Mouse (Mus musculus) limb, embryonic 13.5 days (tissue): ENCODE results near the gene Gm21293. TPM values are rescaled to one million over a fixed set of nuclear protein-coding genes. Genes with fewer than 3 reads are reported as not detected.
"Not testable (repeated sequence)": the region's sequence is repeated elsewhere in the genome, so short reads cannot be mapped to it uniquely, and the experiment has no call there.

Source experiments
- ATAC-seq: fragments of 200-750 bp; cut with Nextera tagmentation; 2 replicates; pipeline ENCODE4 v1.8.0; 2017; ENCODE audit warnings: low read depth, moderate number of reproducible peaks, moderate TSS enrichment; ENCODE audit not compliant: low FRiP score
- H3K27ac ChIP-seq: fragments of 300-500 bp; sonication (generic); 2 replicates; pipeline ENCODE4 v1.5.1; 2015; ENCODE audit warnings: inconsistent platforms, mild to moderate bottlenecking, moderate library complexity
- H3K27me3 ChIP-seq: fragments of 300-500 bp; sonication (generic); 2 replicates; pipeline ENCODE4 v1.6.1; 2015; ENCODE audit warnings: mild to moderate bottlenecking, inconsistent platforms
- H3K36me3 ChIP-seq: fragments of 300-500 bp; sonication (generic); 2 replicates; pipeline ENCODE4 v1.6.1; 2015; ENCODE audit warnings: inconsistent platforms, mild to moderate bottlenecking, moderate library complexity
- H3K4me1 ChIP-seq: fragments of 300-500 bp; sonication (generic); 2 replicates; pipeline ENCODE4 v1.6.1; 2015; ENCODE audit warnings: inconsistent platforms
- H3K4me2 ChIP-seq: fragments of 300-500 bp; sonication (generic); replicated peaks from 2 replicates; pipeline ENCODE4 v1.6.1; 2015; ENCODE audit warnings: inconsistent platforms, mild to moderate bottlenecking, moderate library complexity
- H3K4me3 ChIP-seq: fragments of 300-500 bp; sonication (generic); 2 replicates; pipeline ENCODE4 v1.5.1; 2015; ENCODE audit warnings: moderate library complexity, mild to moderate bottlenecking, inconsistent platforms
- H3K9ac ChIP-seq: fragments of 300-500 bp; sonication (generic); 2 replicates; pipeline ENCODE4 v1.6.1; 2015; ENCODE audit warnings: mild to moderate bottlenecking, inconsistent platforms
- H3K9me3 ChIP-seq: fragments of 300-500 bp; sonication (generic); 2 replicates; pipeline ENCODE4 v1.6.1; 2016; ENCODE audit warnings: inconsistent platforms
- WGBS: fragments of 180-500 bp; shearing (Covaris S2); methylation state at CpG from one replicate; pipeline ENCODE4 v1.1.7; 2015; 5-methylcytosine and 5-hydroxymethylcytosine counted together
- polyA plus RNA-seq: library from polyadenylated mRNA; unstranded; fragments of >200 nt; fragmentation: Nextera tagmentation; extraction: Ambion mirVana; gene quantifications from 2 replicates; pipeline ENCODE4 v1.2.1, GENCODE M21; 2015

Gene Gm21293
- polyA plus RNA-seq: not detected in 2 replicates

- not testable (repeated sequence) for H3K4me1 ChIP-seq, H3K27me3 ChIP-seq, H3K4me3 ChIP-seq, H3K4me2 ChIP-seq, H3K27ac ChIP-seq, ATAC-seq, H3K36me3 ChIP-seq, H3K9me3 ChIP-seq, H3K9ac ChIP-seq
- WGBS: no CpG with 5 or more reads among the region's 3 CpGs
Measured at GRCm38 (mm10) chr10:104142687-104143086, at the start of gene Gm21293. Gene Gm21293 (plus strand): TSS chr10:104142987.

- Histone ChIP-seq H3K4me3 (no peak overlapping the region), H3K4me2 (no peak overlapping the region), H3K9me3 (no peaks in the 10 kb centered on the region), H3K4me1 (no peaks in the 10 kb centered on the region), H3K36me3 (no peaks in the 10 kb centered on the region), H3K9ac (no peak overlapping the region), H3K27me3 (no peaks in the 10 kb centered on the region), H3K27ac (no peak overlapping the region)
- ATAC-seq: no peak
- WGBS: 68% methylated on average over 3 of the region's 3 CpGs
Measured at GRCm38 (mm10) chr10:104110044-104110443, 32.7 kb upstream of the Gm21293 start.

GRCm38 (mm10) chr10:104118312-104118711, 24.5 kb upstream of the Gm21293 start:
- Histone ChIP-seq H3K9ac (no peak overlapping the region), H3K4me3 (no peak overlapping the region), H3K27me3 (no peaks in the 10 kb centered on the region), H3K36me3 (no peaks in the 10 kb centered on the region), H3K4me1 (no peaks in the 10 kb centered on the region), H3K9me3 (no peaks in the 10 kb centered on the region), H3K27ac (no peak overlapping the region), H3K4me2 (no peak overlapping the region)
- 74% methylated on average over 2 of the region's 2 CpGs for WGBS
- ATAC-seq: no peak

GRCm38 (mm10) chr10:104151197-104151596, 8.4 kb downstream of the Gm21293 start, which contains the start of gene Gm6763:
Gene Gm6763 (plus strand): TSS chr10:104151497.
- H3K27ac ChIP-seq, H3K9ac ChIP-seq, H3K4me3 ChIP-seq, H3K9me3 ChIP-seq, ATAC-seq, H3K4me1 ChIP-seq, H3K27me3 ChIP-seq, H3K4me2 ChIP-seq, H3K36me3 ChIP-seq: not testable (repeated sequence)
- WGBS: no CpG with 5 or more reads among the region's 3 CpGs

GRCm38 (mm10) chr10:104159706-104160105, 16.9 kb downstream of the Gm21293 start, which contains the start of gene Gm8764:
Gene Gm8764 (plus strand): TSS chr10:104160006.
- not testable (repeated sequence) for H3K4me1 ChIP-seq, H3K36me3 ChIP-seq, H3K9ac ChIP-seq, H3K27me3 ChIP-seq, H3K9me3 ChIP-seq, H3K4me2 ChIP-seq, H3K27ac ChIP-seq, ATAC-seq, H3K4me3 ChIP-seq
- WGBS: no CpG with 5 or more reads among the region's 3 CpGs

- not testable (repeated sequence) for H3K27me3 ChIP-seq, H3K36me3 ChIP-seq, H3K4me1 ChIP-seq, H3K9ac ChIP-seq, ATAC-seq, H3K4me3 ChIP-seq, H3K9me3 ChIP-seq, H3K27ac ChIP-seq, H3K4me2 ChIP-seq
- no CpG with 5 or more reads among the region's 3 CpGs for WGBS
Measured at GRCm38 (mm10) chr10:104168215-104168614, 25.4 kb downstream of the Gm21293 start, which contains the start of gene Gm21304. Gene Gm21304 (plus strand): TSS chr10:104168515.

- WGBS: no CpG with 5 or more reads among the region's 3 CpGs
- not testable (repeated sequence) for H3K4me1 ChIP-seq, H3K4me2 ChIP-seq, H3K4me3 ChIP-seq, H3K27ac ChIP-seq, ATAC-seq, H3K36me3 ChIP-seq, H3K9ac ChIP-seq, H3K9me3 ChIP-seq, H3K27me3 ChIP-seq
Measured at GRCm38 (mm10) chr10:104176724-104177123, 33.9 kb downstream of the Gm21293 start, which contains the start of gene Gm21312. Gene Gm21312 (plus strand): TSS chr10:104177024.

- not testable (repeated sequence) for H3K9me3 ChIP-seq, H3K27ac ChIP-seq, H3K27me3 ChIP-seq, H3K36me3 ChIP-seq, ATAC-seq, H3K9ac ChIP-seq, H3K4me3 ChIP-seq, H3K4me1 ChIP-seq, H3K4me2 ChIP-seq
- WGBS: no CpG with 5 or more reads among the region's 3 CpGs
Measured at GRCm38 (mm10) chr10:104185233-104185632, 42.4 kb downstream of the Gm21293 start, which contains the start of gene Gm20765. Gene Gm20765 (plus strand): TSS chr10:104185533.

- WGBS: no CpG with 5 or more reads among the region's 3 CpGs
- H3K36me3 ChIP-seq, H3K9me3 ChIP-seq: not testable (repeated sequence)
Measured at GRCm38 (mm10) chr10:104193742-104194141, 51.0 kb downstream of the Gm21293 start, which contains the start of gene Gm4340. Gene Gm4340 (plus strand): TSS chr10:104194042.

More at GRCm38 (mm10) chr10:104193742-104194141, 51.0 kb downstream of the Gm21293 start, which contains the start of gene Gm4340:
- H3K27me3 ChIP-seq, ATAC-seq, H3K4me3 ChIP-seq, H3K4me1 ChIP-seq, H3K4me2 ChIP-seq, H3K27ac ChIP-seq, H3K9ac ChIP-seq: not testable (repeated sequence)

Other genes with a start within 250 kb of the Gm21293 start
- gene Gm6763, start 8.5 kb downstream of the Gm21293 start, polyA plus RNA-seq: not detected in 2 replicates
- not detected in 2 replicates for gene Gm8764, start 17.0 kb downstream of the Gm21293 start, polyA plus RNA-seq
- not detected in 2 replicates for gene Gm21304, start 25.5 kb downstream of the Gm21293 start, polyA plus RNA-seq
- gene Gm21312, start 34.0 kb downstream of the Gm21293 start, polyA plus RNA-seq: not detected in 2 replicates
- not detected in 2 replicates for gene Gm20765, start 42.5 kb downstream of the Gm21293 start, polyA plus RNA-seq
- gene Gm4340, start 51.1 kb downstream of the Gm21293 start, polyA plus RNA-seq: not detected in 2 replicates